Mouse (Mus musculus) gonadal fat pad, adult 2 months (tissue): ENCODE measurements around the gene Setd4. TPM values are rescaled to one million over a fixed set of nuclear protein-coding genes. Genes with fewer than 3 reads are reported as not detected.

ENCODE experiments used
- DNase-seq: peaks from one replicate; pipeline ENCODE4 v3.0.0-alpha.2; 2012; ENCODE audit warnings: low read depth
- polyA plus RNA-seq: library from polyadenylated mRNA; depleted of rRNA; stranded (reverse); fragments of >200 nt; gene quantifications from 2 replicates; pipeline ENCODE4 v1.2.3, GENCODE M21; 2012; rRNA removed

Gene Setd4
- polyA plus RNA-seq, 1 experiment = 9.0 TPM

- DNase-seq = no peak
Observed at GRCm38 (mm10) chr16:93546354-93546965, 57.4 kb downstream of the Setd4 start.

- DNase-seq = peak; percentile 98
Observed at GRCm38 (mm10) chr16:93544931-93545330, 58.9 kb downstream of the Setd4 start.

GRCm38 (mm10) chr16:93543704-93544103 lies 60.2 kb downstream of the Setd4 start:
- peak; percentile 60 for DNase-seq

- DNase-seq = no peak
Observed at GRCm38 (mm10) chr16:93539891-93540290, 64.0 kb downstream of the Setd4 start.

- no peak for DNase-seq
Observed at GRCm38 (mm10) chr16:93535151-93535853, 68.6 kb downstream of the Setd4 start.

Other genes starting within 250 kb of the Setd4 start
- gene Cbr1, start 1.8 kb upstream of the Setd4 start, polyA plus RNA-seq = 150 and 196 TPM in 2 replicates
- gene Gm5678, start 24.0 kb upstream of the Setd4 start, polyA plus RNA-seq = not detected in 2 replicates
- 18.6 and 24.6 TPM in 2 replicates for gene Cbr3, start 79.2 kb upstream of the Setd4 start, polyA plus RNA-seq
- 67.5 and 77.6 TPM in 2 replicates for gene Dop1b, start 107.8 kb upstream of the Setd4 start, polyA plus RNA-seq
- 9.4 and 11.1 TPM in 2 replicates for gene Morc3, start 228.1 kb upstream of the Setd4 start, polyA plus RNA-seq